ENCODE assay signal across 22 mouse cellular contexts in genomic region chr8:88305814-88306213, GRCm38 (mm10). TPM values are rescaled to one million over a fixed set of nuclear protein-coding genes. Genes with fewer than 3 reads are reported as not detected.
DNase-seq lines count a peak whose midpoint lies in the region; ATAC-seq and TF ChIP-seq lines count a peak whose summit lies in the region.
"Had no signal": no experiment of that assay in that cellular context is flagged by ENCODE, and none has a peak within 500 bp of the region (broad histone marks: within the 10 kb centered on the region; RNA-seq: fewer than 3 reads in every experiment).

No protein-coding gene starts in this region.

- 93% methylated on average over 4 of the region's 4 CpGs for WGBS in midbrain, embryonic 13.5 days

- no peaks in the 10 kb centered on the region for H3K9me3 ChIP-seq in midbrain, embryonic 13.5 days
- H3K9me3 ChIP-seq: embryonic facial prominence, embryonic 12.5 days; forebrain, embryonic 13.5 days; limb, embryonic 13.5 days; liver, embryonic 13.5 days; lung, embryonic 15.5 days; stomach, embryonic 15.5 days had no signal

- no peak for TF ChIP-seq CTCF in gastrocnemius, adult 2 months (IDR thresholded peaks at IDR 0.05)

- H3K27ac ChIP-seq in gastrocnemius, adult 2 months: no peak overlapping the region
- no peak overlapping the region for H3K27ac ChIP-seq in midbrain, embryonic 13.5 days
- H3K27ac ChIP-seq: embryonic facial prominence, embryonic 12.5 days; forebrain, embryonic 13.5 days; limb, embryonic 13.5 days; liver, embryonic 13.5 days; lung, embryonic 15.5 days; macrophage; stomach, embryonic 15.5 days had no signal

- H3K4me1 ChIP-seq in midbrain, embryonic 13.5 days (replicated peaks): peaks cover 15% of the 10 kb centered on the region

- intact Hi-C loops in gastrocnemius, adult 2 months (cut with DNase I): no loop called here

- no peaks in the 10 kb centered on the region for H3K27me3 ChIP-seq in midbrain, embryonic 13.5 days
- H3K27me3 ChIP-seq: embryonic facial prominence, embryonic 12.5 days; forebrain, embryonic 13.5 days; limb, embryonic 13.5 days; liver, embryonic 13.5 days; lung, embryonic 15.5 days; stomach, embryonic 15.5 days had no signal

- H3K4me3 ChIP-seq in gastrocnemius, adult 2 months: no peak overlapping the region
- H3K4me3 ChIP-seq in midbrain, embryonic 13.5 days (replicated peaks): no peak overlapping the region
- H3K4me3 ChIP-seq: embryonic facial prominence, embryonic 12.5 days; erythroblast, embryonic 14.5 days; forebrain, embryonic 13.5 days; limb, embryonic 13.5 days; liver, embryonic 13.5 days; lung, embryonic 15.5 days; myocyte; stomach, embryonic 15.5 days had no signal

- peak; percentile 34 for ATAC-seq in common myeloid progenitor, adult 5-6 weeks (replicated peaks; ENCODE audit: low read depth, poor library complexity, severe bottlenecking)
- no peak for ATAC-seq in midbrain, embryonic 13.5 days
- ATAC-seq: forebrain, embryonic 13.5 days; hindbrain, embryonic 16.5 days had no signal

- H3K36me3 ChIP-seq in midbrain, embryonic 13.5 days: no peaks in the 10 kb centered on the region
- H3K36me3 ChIP-seq: embryonic facial prominence, embryonic 12.5 days; limb, embryonic 13.5 days; lung, embryonic 15.5 days; stomach, embryonic 15.5 days had no signal

- peak; percentile 5 for DNase-seq in gastrocnemius, adult 2 months
- DNase-seq in gastrocnemius, postnatal 10 days: no peak
- DNase-seq in 416B (ENCODE audit: low read depth): peak; percentile 61
- peak; percentile 67 for DNase-seq in naive thymus-derived CD4-positive, alpha-beta T cell, adult 2 months (ENCODE audit: low read depth)
- DNase-seq in retina, postnatal 1 day: no peak
- DNase-seq in frontal cortex, postnatal 10 days (ENCODE audit: low spot score in 2 of 2): no peak
- DNase-seq: adrenal gland, adult 2 months; cerebellum, adult 9-11 months; kidney, adult 11 months; liver, embryonic 13.5 days; midbrain, embryonic 14.5 days had no signal

- H3K4me2 ChIP-seq in midbrain, embryonic 13.5 days (replicated peaks): no peak overlapping the region
- H3K4me2 ChIP-seq: embryonic facial prominence, embryonic 12.5 days; forebrain, embryonic 13.5 days; limb, embryonic 13.5 days; liver, embryonic 13.5 days; lung, embryonic 15.5 days; stomach, embryonic 15.5 days had no signal

- H3K9ac ChIP-seq in midbrain, embryonic 13.5 days (replicated peaks): no peak overlapping the region
- H3K9ac ChIP-seq: embryonic facial prominence, embryonic 12.5 days; forebrain, embryonic 13.5 days; limb, embryonic 13.5 days; liver, embryonic 13.5 days; lung, embryonic 15.5 days; stomach, embryonic 15.5 days had no signal

RNA-seq across cellular contexts. Expression of gene Adcy7, which starts 33.6 kb away (rescaled TPM):
- 1 to 10 TPM; 3.4 to 6.6 TPM for total RNA-seq in gastrocnemius, adult 2 months (2021)
- 10 to 100 TPM; 12.7 to 17.7 TPM for total RNA-seq in gastrocnemius, postnatal 10 days (2021)
- 41.1 and 46.5 TPM in 2 replicates for total RNA-seq in common myeloid progenitor, adult 5-6 weeks (2017)
- polyA plus RNA-seq in midbrain, embryonic 13.5 days (2015; fragmentation: Nextera tagmentation; extraction: Ambion mirVana): 1.3 and 1.7 TPM in 2 replicates

RNA-seq across cellular contexts. Expression of gene Brd7, which starts 56.2 kb away (rescaled TPM):
- total RNA-seq in gastrocnemius, adult 2 months (2021): 10 to 100 TPM; 74.5 to 85.4 TPM
- total RNA-seq in gastrocnemius, postnatal 10 days (2021): 10 to 100 TPM; 61.2 to 73.3 TPM
- 69.6 and 88.8 TPM in 2 replicates for total RNA-seq in common myeloid progenitor, adult 5-6 weeks (2017)
- polyA plus RNA-seq in midbrain, embryonic 13.5 days (2015; fragmentation: Nextera tagmentation; extraction: Ambion mirVana): 72.0 and 79.9 TPM in 2 replicates

Comparison
In these comparisons a context has a peak if more than half of its experiments do, and no peak if none do; other contexts are left out.
1. DNase-seq: peak in gastrocnemius, adult 2 months (single experiment), 416B (single experiment) and naive thymus-derived CD4-positive, alpha-beta T cell, adult 2 months (single experiment); none in gastrocnemius, postnatal 10 days (single experiment), retina, postnatal 1 day (single experiment) and frontal cortex, postnatal 10 days (0 of 2).